Mouse (Mus musculus) embryo, embryonic 11 days (tissue): ENCODE data around the gene Duxbl2.
"Not testable (repeated sequence)": the region's sequence is repeated elsewhere in the genome, so short reads cannot be mapped to it uniquely, and the experiment has no call there.

Source experiments
- DNase-seq: peaks from one replicate; pipeline ENCODE4 v3.0.0-alpha.2; 2015

Duxbl2 gene

DNA sequence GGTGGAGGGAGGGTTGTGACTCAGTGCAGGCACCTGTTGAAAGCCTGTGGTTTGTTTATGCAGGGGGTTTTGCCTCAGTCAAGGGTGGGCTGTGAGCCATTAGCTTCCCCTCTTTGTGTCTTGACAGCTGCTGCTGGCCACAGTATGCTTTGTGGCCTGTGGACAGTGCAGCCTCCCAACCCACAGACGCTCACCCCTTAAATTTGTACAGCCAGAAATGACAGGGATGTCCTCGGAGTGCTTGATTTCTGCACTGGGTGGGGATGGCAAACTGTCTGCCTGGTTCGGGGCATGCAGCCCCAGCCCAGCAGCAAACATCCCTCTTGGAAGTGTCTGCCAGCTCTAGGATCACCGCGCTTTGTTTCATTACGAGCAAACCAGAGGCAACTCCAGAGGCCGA lies at the start of gene Duxbl2:
Duxbl2 (plus strand) TSS at position 200 of the 400 bp plus-strand sequence.
- not testable (repeated sequence) for DNase-seq

- DNase-seq, result not testable (repeated sequence)
These were observed 41.3 kb upstream of the Duxbl2 start for GRCm38 (mm10) chr14:26076620-26077390.

DNA sequence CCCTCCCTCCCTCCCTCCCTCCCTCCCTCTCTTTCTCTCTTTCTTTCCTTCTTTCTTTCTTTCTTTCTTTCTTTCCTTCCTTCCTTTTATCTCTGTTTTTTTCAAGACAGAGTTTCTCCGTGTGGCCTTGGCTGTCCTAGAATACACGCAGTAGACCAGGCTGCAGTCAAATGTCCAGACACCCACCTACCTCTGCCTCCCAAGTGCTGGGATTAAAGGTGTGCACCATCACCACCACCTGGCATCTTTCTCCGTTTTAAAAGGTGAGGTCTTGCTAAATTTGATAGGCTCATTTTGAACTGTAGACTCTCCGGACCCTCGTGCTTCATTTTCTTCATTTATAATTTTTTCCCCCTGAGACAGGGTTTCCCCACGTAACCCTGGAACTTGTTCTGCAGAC lies 36.9 kb upstream of the Duxbl2 start, which contains the start of gene Cphx2:
Cphx2 (plus strand) TSS at position 301 of the 400 bp plus-strand sequence.
- not testable (repeated sequence) for DNase-seq

DNA sequence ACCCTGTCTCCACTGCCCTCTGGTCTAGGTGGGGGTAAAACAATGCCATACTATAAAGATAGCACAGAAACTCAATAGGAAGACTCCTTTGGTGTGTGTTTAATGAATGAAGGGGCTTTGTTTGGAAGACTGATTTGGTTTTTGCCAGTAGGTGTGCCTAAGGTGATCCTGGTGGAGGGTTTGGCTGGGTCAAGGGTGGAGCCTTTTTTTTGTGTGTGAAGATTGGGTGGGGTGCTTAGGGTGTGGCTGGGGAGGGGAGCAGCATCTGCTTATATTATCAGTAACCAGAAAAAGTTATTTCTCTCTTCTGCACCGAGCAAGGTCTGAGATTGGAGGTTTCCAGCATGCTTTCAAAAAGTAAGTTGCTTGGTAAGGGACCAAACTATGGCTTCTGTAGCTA lies 36.2 kb upstream of the Duxbl2 start, which contains the start of gene Cphx3:
Cphx3 (plus strand) TSS at position 301 of the 400 bp plus-strand sequence.
- DNase-seq, result not testable (repeated sequence)

DNA sequence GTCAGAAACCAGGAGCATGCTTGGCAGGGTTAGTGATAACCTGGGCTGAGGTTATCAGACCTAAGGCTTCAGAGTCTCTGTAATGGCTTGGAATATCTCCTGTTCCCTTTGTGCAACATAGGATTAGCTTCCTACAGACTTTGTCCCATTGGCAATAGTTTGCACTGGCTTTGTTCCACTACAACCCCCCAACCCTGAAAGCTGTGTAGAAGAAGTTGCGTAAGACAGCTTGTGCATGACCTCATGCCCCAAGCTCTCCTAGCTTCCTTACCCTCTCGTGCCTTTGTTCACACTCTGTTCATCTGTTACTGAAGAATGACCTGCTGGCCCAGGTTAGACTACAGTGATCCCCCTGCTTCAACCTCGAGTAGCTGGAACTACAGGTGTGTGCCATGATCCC lies 20.5 kb upstream of the Duxbl2 start:
- DNase-seq, result not testable (repeated sequence)

- DNase-seq, result not testable (repeated sequence)
These were observed 426 bp downstream of the Duxbl2 start for GRCm38 (mm10) chr14:26118550-26119000.

GRCm38 (mm10) chr14:26119095-26119494 lies 946 bp downstream of the Duxbl2 start:
- DNase-seq, result not testable (repeated sequence)

- DNase-seq, result not testable (repeated sequence)
These were observed 28.9 kb downstream of the Duxbl2 start for GRCm38 (mm10) chr14:26147095-26147494.

- DNase-seq, result not testable (repeated sequence)
These were observed 37.9 kb downstream of the Duxbl2 start for GRCm38 (mm10) chr14:26156032-26156431.

DNA sequence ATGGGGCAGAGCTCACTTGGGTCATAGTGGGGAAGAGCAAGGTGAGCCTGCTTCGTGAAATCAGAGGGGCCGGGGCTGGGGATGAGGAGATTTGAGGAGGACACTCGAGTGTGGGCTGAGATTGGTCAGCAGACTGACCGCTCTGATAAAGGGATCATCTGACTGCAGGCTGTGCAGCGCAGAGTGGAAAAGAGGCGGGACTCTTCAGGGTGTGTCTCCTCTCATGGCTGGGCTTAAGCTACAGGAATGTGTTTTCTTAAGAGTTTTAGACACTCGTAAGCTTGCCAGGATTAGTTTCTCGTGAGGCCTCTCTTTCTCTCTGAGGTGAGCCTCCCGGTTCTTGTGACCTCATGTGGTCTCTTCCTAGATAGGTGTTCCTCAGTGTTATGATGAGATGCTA lies 43.0 kb downstream of the Duxbl2 start:
- not testable (repeated sequence) for DNase-seq

GRCm38 (mm10) chr14:26162423-26162822 lies 44.3 kb downstream of the Duxbl2 start:
- DNase-seq, result not testable (repeated sequence)

DNA sequence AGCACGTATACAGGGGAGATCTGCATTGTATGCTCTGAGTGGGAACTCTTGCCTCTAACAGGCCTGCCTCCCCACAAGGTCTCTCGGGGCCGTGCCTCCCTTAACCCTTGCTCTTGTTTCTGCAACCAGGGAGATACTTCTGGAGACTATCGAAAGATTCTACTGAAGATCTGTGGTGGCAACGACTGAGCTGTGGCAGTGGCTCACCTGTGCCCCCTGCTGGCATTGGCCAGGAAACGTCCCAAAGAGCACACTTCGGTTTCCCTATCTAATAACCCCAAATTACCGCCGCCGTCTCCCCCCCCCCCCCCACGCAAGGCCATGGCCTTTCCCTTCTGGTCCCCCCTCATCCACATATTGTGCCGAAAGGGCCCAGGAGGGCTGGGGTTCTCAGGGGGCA lies 47.1 kb downstream of the Duxbl2 start:
- DNase-seq, result not testable (repeated sequence)

DNA sequence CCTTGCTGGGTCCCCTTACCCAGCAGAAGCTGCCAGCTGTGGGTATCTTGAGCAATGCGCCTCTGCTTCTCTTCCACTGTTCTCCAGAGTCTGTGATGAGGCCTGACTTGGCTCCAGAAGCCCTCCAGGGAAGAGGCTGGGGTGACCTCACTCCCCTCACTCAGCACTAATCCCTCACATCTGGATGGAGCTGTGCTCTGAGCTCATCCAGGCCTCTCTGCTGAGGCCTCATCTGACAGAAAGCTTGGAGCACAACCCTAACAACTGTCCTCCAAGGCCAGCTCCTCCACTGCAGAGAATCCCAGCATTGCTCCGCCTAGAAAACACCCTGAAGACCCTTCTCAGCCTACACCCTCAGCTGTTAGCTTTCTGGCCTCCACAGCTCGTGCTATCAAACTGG lies 55.8 kb downstream of the Duxbl2 start:
- DNase-seq, result not testable (repeated sequence)

- DNase-seq, result not testable (repeated sequence)
These were observed 56.9 kb downstream of the Duxbl2 start for GRCm38 (mm10) chr14:26175028-26175427.
